Mouse (Mus musculus): ENCODE measurements around the gene Arhgef7. TPM values are rescaled to one million over a fixed set of nuclear protein-coding genes. Genes with fewer than 3 reads are reported as not detected.

Arhgef7 gene
- total and polyA plus RNA-seq, 2 experiments from 2014 or later = 53.9 to 105 TPM

- WGBS = 56% methylated on average over 5 of the region's 5 CpGs
- H3K4me2 ChIP-seq (ENCODE audit: low read depth, low read length) = no peak overlapping the region
- DNase-seq (ENCODE audit: low spot score) = no peak
Observed at GRCm38 (mm10) chr8:11710415-11710814, 17.1 kb upstream of the Arhgef7 start.

GRCm38 (mm10) chr8:11712244-11712643 lies 15.3 kb upstream of the Arhgef7 start:
- peak; percentile 31 for DNase-seq (ENCODE audit: low spot score)
- 88% methylated on average over 6 of the region's 6 CpGs for WGBS
- Histone ChIP-seq H3K36me3 (ENCODE audit: insufficient read depth, low read length) (no peaks in the 10 kb centered on the region), H3K4me2 (ENCODE audit: low read depth, low read length) (no peak overlapping the region), H3K27me3 (ENCODE audit: insufficient read depth, low read length) (no peaks in the 10 kb centered on the region), H3K9me3 (ENCODE audit: low read length) (no peaks in the 10 kb centered on the region), H3K4me3 (ENCODE audit: low read length) (no peak overlapping the region), H3K27ac (no peak overlapping the region), H3K9ac (replicated peaks; ENCODE audit: low read length) (no peak overlapping the region), H3K4me1 (ENCODE audit: insufficient read depth, low read length) (no peaks in the 10 kb centered on the region)
- peak; percentile 56 for TF ChIP-seq CTCF (IDR thresholded peaks at IDR 0.05; ENCODE audit: low read depth)
- ATAC-seq = no peak

More at GRCm38 (mm10) chr8:11710415-11710814, 17.1 kb upstream of the Arhgef7 start:
- TF ChIP-seq CTCF (IDR thresholded peaks at IDR 0.05; ENCODE audit: low read depth) = no peak
- no peak overlapping the region for H3K4me3 ChIP-seq (ENCODE audit: low read length)
- no peak overlapping the region for H3K9ac ChIP-seq (replicated peaks; ENCODE audit: low read length)
- H3K36me3 ChIP-seq (ENCODE audit: insufficient read depth, low read length) = no peaks in the 10 kb centered on the region
- no peaks in the 10 kb centered on the region for H3K27me3 ChIP-seq (ENCODE audit: insufficient read depth, low read length)
- no peak for ATAC-seq
- H3K27ac ChIP-seq = no peak overlapping the region
- no peaks in the 10 kb centered on the region for H3K4me1 ChIP-seq (ENCODE audit: insufficient read depth, low read length)
- no peaks in the 10 kb centered on the region for H3K9me3 ChIP-seq (ENCODE audit: low read length)

- TF ChIP-seq CTCF (IDR thresholded peaks at IDR 0.05; ENCODE audit: low read depth) = no peak
- H3K9ac ChIP-seq (replicated peaks; ENCODE audit: low read length) = no peak overlapping the region
- no peaks in the 10 kb centered on the region for H3K9me3 ChIP-seq (ENCODE audit: low read length)
- no peaks in the 10 kb centered on the region for H3K27me3 ChIP-seq (ENCODE audit: insufficient read depth, low read length)
- H3K27ac ChIP-seq = no peak overlapping the region
- 75% methylated on average over 4 of the region's 4 CpGs for WGBS
- DNase-seq (ENCODE audit: low spot score) = no peak
- no peaks in the 10 kb centered on the region for H3K4me1 ChIP-seq (ENCODE audit: insufficient read depth, low read length)
- no peak overlapping the region for H3K4me2 ChIP-seq (ENCODE audit: low read depth, low read length)
- no peak overlapping the region for H3K4me3 ChIP-seq (ENCODE audit: low read length)
- no peaks in the 10 kb centered on the region for H3K36me3 ChIP-seq (ENCODE audit: insufficient read depth, low read length)
- ATAC-seq = no peak
Observed at GRCm38 (mm10) chr8:11717194-11717593, 10.3 kb upstream of the Arhgef7 start.

- no peak for DNase-seq (ENCODE audit: low spot score)
- H3K4me2 ChIP-seq (ENCODE audit: low read depth, low read length) = peak overlapping the region; percentile 66
- WGBS = under 1% methylated on average over 22 of the region's 22 CpGs
- H3K27ac ChIP-seq = peak overlapping the region; percentile 99
- peak overlapping the region; percentile 56 for H3K4me3 ChIP-seq (ENCODE audit: low read length)
- peaks cover 13% of the 10 kb centered on the region for H3K4me1 ChIP-seq (ENCODE audit: insufficient read depth, low read length)
- H3K27me3 ChIP-seq (ENCODE audit: insufficient read depth, low read length) = no peaks in the 10 kb centered on the region
- peak; percentile 46 for ATAC-seq
- H3K9ac ChIP-seq (replicated peaks; ENCODE audit: low read length) = peak overlapping the region; percentile 93
- H3K36me3 ChIP-seq (ENCODE audit: insufficient read depth, low read length) = no peaks in the 10 kb centered on the region
- no peaks in the 10 kb centered on the region for H3K9me3 ChIP-seq (ENCODE audit: low read length)
- no peak for TF ChIP-seq CTCF (IDR thresholded peaks at IDR 0.05; ENCODE audit: low read depth)
Observed at GRCm38 (mm10) chr8:11727273-11727650, 259 bp upstream of the Arhgef7 start.

GRCm38 (mm10) chr8:11728482-11729295 lies 1.2 kb downstream of the Arhgef7 start:
- Histone ChIP-seq H3K4me2 (ENCODE audit: low read depth, low read length) (peak overlapping the region; percentile 66), H3K9me3 (ENCODE audit: low read length) (no peaks in the 10 kb centered on the region), H3K36me3 (ENCODE audit: insufficient read depth, low read length) (no peaks in the 10 kb centered on the region), H3K27me3 (ENCODE audit: insufficient read depth, low read length) (no peaks in the 10 kb centered on the region), H3K9ac (replicated peaks; ENCODE audit: low read length) (peak overlapping the region; percentile 93), H3K4me1 (ENCODE audit: insufficient read depth, low read length) (peaks cover 13% of the 10 kb centered on the region), H3K27ac (peak overlapping the region; percentile 99), H3K4me3 (ENCODE audit: low read length) (peak overlapping the region; percentile 56)
- peak; percentile 78 for DNase-seq (ENCODE audit: low spot score)
- no peak for TF ChIP-seq CTCF (IDR thresholded peaks at IDR 0.05; ENCODE audit: low read depth)
- WGBS = under 1% methylated on average over 52 of the region's 61 CpGs
- no peak; the same call in 1 of the 2 replicates for ATAC-seq

- ATAC-seq (no peak), DNase-seq (ENCODE audit: low spot score) (no peak)
- no peaks in the 10 kb centered on the region for H3K27me3 ChIP-seq (ENCODE audit: insufficient read depth, low read length)
- H3K27ac ChIP-seq = no peak overlapping the region
- peak overlapping the region; percentile 56 for H3K4me3 ChIP-seq (ENCODE audit: low read length)
- WGBS = 45% methylated on average over 12 of the region's 12 CpGs
- peaks cover 13% of the 10 kb centered on the region for H3K4me1 ChIP-seq (ENCODE audit: insufficient read depth, low read length)
- no peak for TF ChIP-seq CTCF (IDR thresholded peaks at IDR 0.05; ENCODE audit: low read depth)
- peak overlapping the region; percentile 66 for H3K4me2 ChIP-seq (ENCODE audit: low read depth, low read length)
- H3K36me3 ChIP-seq (ENCODE audit: insufficient read depth, low read length) = no peaks in the 10 kb centered on the region
- H3K9me3 ChIP-seq (ENCODE audit: low read length) = no peaks in the 10 kb centered on the region
- H3K9ac ChIP-seq (replicated peaks; ENCODE audit: low read length) = no peak overlapping the region
Observed at GRCm38 (mm10) chr8:11730271-11730940, 2.9 kb downstream of the Arhgef7 start.
